Mouse (Mus musculus) liver, embryonic 14 days (tissue): Measurements from ENCODE around the gene Nsun2. TPM values are rescaled to one million over a fixed set of nuclear protein-coding genes. Genes with fewer than 3 reads are reported as not detected.

ENCODE experiments used
- polyA plus RNA-seq: library from polyadenylated mRNA; depleted of rRNA; stranded (reverse); fragments of >200 nt; gene quantifications from 2 replicates; pipeline ENCODE4 v1.2.3, GENCODE M21; 2012; rRNA removed

Gene Nsun2
- 55.9 and 62.1 TPM in 2 replicates for polyA plus RNA-seq

GRCm38 (mm10) chr13:69533405-69534333, at the start of gene Nsun2:
Gene Nsun2, plus strand, starts transcription at chr13:69533746.

GRCm38 (mm10) chr13:69534334-69534653, 748 bp downstream of the Nsun2 start, which contains the start of gene Tent4a:
Gene Tent4a, minus strand, starts transcription at chr13:69534617.

GRCm38 (mm10) chr13:69611398-69612174, 78.0 kb downstream of the Nsun2 start, which contains the start of gene Srd5a1:
Gene Srd5a1, minus strand, starts transcription at chr13:69611442.

Other genes starting within 250 kb of the Nsun2 start
- gene Tent4a, start 871 bp downstream of the Nsun2 start, polyA plus RNA-seq, result 5.5 and 7.2 TPM in 2 replicates
- gene Srd5a1, start 77.7 kb downstream of the Nsun2 start, polyA plus RNA-seq, result 1.5 and 1.8 TPM in 2 replicates
- gene Ube2ql1, start 206.1 kb downstream of the Nsun2 start, polyA plus RNA-seq, result 0.16 and 0.17 TPM in 2 replicates